Mouse (Mus musculus): ENCODE results near the gene Sh3bp5l.
"Not testable (repeated sequence)": the region's sequence is repeated elsewhere in the genome, so short reads cannot be mapped to it uniquely, and the experiment has no call there.

The Sh3bp5l gene

DNA sequence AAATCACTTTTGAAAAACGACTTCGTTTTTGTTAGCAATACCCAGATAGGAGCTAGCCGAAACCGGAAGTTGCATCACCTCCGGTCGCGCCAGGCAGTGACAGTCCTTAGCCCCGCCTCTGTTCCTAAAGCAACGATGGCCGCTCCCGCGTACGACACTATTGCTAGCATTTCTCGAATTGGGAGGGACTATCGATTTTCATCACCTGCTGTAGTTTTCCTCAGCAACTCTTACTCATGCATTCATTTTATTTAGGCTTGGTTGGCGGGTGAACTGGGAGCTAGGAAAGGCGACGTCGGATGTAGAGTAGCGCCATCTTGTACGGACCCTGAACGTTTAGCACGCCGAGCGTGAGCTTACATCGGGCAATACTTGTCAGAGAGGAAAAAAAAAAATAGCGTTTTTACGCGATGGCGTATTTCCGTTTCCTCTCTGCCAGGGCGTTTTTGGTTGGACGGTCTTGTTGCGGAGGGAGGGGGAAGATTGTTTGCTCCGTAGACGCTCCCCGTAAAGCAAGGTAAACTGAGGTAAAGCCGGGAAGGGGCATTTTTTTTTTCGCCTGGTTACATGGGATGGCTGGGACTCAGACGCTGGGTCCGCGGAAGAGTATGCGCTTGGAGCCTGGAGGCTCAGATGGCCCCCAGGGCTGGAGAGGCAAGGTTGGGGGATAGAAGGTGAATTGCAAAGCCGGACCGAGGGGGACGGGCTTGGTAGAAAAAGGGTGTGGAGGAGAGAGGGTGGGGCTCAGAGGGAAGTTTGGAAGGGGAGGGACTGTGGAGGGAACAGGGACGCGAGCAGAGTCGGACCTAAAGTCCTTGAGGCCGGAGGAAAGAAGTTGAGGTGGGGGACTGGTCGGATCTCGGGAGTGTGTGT lies at the start of gene Sh3bp5l, which contains the start of gene Zfp672:
TSS of gene Sh3bp5l (plus strand) at position 449 of the 873 bp plus-strand sequence.
TSS of gene Zfp672 (minus strand) at position 64 of the 873 bp plus-strand sequence.
- peak; percentile 91 for DNase-seq

DNA sequence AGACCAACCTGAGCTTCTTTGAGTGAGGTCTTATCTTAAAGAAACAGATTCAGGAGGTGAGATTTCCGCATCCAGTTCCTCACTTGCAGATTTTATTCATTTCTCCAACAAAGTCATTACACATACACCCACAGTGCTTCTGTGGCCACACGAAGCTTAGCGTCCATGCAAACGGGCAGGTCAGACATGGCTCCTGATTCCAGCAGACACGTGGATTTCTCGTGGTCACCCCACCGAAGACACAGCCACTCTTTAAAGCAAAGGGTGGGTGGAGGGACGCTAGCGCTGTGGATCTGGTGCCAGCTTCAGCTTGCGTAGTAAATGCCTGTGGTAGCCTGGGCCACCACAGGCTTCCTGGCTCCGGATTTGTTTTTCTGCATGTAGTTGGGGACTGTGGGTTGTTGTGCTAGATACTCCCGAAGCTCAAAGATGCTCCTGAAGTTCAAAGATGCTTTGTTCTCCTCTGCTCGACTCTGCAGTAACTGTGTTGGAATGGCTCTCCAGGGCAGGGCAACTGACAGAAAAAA lies 48.5 kb upstream of the Sh3bp5l start:
- DNase-seq: no peak

DNA sequence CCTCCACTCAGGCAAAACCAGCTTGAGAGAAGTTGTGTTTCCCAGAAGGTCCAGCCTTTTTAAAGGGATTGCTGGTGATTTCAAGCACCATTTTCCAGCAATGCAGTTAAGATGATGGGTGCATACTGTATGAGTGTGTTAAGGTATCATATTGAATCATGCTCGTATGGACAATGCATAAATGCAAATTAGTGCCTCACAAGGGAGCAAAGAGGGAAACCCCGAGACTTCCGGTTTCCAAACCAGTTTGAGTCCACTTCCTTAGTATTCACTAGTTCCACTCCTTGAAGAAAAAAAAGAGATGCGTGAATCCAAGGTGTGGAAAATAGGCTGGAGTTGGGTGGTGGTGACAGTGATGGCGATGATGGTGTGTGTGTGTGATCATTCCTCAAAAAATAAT lies 48.0 kb upstream of the Sh3bp5l start:
- no peak for DNase-seq

DNA sequence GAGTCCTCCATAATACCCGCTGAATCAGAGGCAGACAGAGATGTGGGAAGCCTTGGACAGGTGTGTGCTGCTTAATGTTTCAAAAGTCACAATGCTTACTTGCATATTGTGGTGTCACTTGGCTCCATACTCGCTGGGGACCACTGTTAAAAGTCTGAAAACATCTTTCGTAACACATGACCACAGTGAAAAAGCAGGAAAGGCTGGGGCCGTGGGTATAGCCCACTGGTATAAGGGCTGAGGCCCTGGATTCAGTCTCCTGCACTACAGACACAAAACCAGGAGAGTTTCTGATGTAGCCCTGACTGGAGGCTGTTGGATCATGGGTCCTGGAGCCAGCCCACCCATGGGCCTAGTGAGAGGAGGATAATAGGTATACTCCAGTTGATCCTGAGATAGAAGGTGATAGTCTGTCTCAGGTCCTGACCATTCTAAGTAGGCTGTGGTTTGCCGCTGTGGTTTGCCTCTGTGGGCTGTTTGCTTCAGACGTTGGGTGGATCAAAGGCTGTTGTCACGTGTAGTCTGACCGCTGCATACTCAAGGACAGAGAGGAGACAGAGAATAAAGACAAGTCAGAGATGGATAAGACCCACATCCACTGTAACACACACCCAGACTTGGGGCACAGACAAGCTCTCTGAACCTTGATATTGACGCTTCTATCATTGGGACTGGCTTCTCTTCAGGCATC lies 40.4 kb upstream of the Sh3bp5l start:
- no peak for DNase-seq

DNA sequence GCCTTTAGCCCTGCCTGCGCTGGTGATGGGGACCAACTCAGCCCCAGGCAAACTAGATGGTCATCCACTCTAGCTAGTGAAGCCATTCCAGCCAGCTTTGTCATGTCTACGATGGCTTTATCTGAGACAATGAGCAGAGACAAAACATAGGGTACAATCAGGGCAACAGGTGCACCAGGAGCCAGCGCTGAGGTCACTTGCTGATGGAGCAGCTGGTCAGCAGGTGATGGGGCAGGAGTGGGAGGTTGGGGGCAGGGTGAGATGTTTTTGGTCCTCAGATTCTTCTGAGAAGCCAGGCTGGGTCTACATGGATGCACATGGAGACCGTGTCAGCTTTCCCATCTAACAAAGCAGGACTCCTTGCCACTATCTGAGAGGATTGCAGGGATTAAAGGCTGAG lies 39.7 kb upstream of the Sh3bp5l start:
- DNase-seq: no peak

DNA sequence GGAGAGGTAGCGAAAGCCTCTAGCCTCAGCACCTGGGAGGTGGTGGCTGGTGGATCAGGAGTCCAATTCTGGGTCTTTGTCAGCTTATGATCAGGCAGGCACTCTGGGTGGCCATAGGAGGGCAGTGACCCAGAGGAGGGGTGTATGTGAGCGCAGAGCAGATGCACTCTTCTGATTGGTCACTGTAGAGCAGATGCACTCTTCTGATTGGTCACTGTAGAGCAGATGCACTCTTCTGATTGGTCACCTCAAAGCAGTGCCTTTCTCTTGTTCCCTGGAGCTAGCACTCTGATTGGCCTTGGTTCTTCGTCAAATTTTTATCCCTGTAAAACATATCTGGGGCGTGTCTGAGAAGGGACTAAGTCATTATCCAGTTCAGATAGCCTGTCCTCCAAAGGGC lies 37.7 kb upstream of the Sh3bp5l start:
- no peak for DNase-seq

DNA sequence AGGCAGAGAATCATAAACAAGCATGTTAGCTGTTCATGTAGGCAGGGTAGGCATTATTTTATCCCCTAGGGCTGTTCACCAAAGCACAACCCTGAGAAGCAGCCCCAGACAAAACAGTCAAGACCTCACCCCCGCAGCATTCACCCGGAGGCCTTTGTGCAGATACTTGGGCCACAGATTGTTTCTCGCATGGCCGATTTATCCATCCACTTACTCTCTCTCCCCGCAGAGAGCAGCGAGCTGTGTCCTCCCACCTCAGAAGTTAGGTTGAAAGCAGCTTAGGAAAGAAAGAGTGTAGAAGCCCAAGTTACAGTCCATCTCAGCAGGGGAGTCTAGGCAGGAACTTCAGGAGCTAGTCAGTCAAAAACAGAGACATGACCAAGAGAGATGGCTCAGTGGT lies 33.1 kb upstream of the Sh3bp5l start:
- DNase-seq: no peak

DNA sequence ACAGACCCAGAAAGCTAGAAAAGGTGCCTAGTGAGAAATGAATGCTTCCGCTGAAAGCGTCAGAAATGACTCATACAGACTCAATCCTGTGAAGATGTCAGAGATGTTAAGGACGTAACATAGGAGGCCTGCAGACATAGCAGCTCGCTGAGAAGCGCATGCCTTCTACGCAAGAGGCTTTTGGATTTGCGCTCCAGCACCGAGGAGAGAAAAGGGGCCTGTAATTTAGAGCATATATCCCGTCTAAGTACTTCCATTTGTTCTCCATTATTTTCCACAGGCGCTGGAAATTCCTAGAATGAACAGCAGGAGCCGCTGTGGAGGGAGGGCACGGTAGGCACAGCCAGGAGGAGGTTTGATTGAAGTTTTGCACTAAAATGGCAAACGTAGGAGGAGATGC lies 29.5 kb upstream of the Sh3bp5l start:
- DNase-seq: peak; percentile 79

DNA sequence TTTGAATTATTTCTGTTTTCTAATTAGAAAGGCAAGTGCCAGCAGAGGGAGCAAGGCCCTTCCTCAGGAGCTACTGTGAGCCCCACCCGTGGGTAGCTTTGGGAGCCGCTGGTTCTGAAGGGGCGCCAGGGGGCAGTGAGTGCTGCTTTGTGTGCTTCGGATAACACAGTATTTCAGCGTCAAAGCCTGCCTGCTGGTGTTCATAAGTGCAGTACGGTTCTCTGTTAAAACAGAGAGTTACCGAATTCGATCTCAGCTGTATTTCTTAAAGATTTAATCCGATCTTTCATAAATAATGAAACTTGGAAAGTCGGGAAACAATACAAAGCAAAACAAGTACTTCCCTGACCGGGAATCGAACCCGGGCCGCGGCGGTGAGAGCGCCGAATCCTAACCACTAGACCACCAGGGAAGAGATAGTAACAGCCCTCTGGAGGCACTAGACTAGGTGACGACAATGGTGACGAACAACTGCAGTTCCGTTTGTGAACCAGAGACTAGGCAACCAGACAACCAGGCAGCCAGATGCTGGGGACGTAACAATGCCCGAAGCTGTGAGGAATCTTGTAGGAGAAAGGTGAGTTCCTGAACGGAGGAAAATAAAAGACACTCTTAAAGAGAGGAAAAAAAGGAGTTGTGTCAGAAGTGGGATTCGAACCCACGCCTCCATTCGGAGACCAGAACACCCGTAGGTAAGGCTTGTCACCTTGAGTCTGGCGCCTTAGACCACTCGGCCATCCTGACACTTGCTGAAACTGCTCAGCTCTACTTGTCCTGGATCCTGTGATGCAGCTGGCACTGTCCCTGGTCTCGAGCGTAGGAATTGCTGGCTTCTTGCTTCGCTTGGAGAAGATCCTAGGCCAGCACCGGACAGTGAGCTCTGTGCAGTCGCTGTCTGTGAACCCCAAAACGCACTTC lies 28.4 kb upstream of the Sh3bp5l start:
- peak; percentile 97 for DNase-seq

DNA sequence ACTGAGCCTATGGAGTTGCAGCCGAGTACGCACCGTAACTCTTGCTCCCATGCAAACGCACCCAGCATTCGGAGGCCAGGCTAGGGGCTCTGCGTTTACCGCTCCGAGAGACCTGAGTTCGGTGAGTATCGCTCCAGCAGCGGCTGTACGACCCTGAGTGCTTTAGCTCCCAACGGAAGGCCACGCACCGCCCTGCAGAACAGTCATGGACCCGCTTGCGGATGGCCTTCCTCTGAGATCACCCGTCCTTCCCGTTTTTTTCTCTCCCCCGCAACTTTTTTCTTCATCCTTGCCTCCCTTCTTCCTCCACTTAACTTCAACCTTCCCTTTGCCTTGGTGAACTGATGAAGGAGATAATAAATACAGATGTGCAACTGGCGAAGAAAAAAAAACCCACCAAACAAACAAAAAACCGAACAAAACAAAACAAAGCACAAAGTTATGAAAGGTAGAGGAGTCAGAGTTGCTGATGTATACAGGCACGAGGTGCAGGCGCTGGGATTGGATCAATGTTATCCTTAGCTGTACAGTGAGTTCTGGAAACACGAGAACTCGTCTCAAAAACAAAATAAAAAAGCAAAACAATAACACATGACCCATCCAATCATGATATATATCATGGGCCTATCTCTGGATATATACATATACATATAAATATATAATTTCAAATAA lies 27.6 kb upstream of the Sh3bp5l start:
- DNase-seq: no peak

DNA sequence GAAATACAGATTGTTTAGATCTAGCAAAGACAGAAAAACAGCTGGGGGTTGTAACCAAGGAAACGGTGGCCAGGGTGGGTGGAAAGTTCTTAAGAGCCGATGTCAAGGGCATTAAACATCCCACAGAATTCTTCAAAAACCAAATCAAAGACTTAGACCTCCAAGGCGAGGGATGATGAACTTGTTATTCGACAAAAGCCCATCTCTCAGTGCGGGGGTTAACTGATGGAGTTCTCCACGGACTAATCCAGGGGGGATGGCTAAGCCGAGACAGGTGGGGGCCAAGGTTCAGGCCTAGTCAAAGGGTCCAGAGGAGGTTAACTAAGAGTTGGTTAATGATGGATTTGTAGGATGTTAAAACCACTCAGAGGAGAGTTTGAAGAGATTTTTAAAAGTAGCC lies 26.9 kb upstream of the Sh3bp5l start:
- no peak for DNase-seq

DNA sequence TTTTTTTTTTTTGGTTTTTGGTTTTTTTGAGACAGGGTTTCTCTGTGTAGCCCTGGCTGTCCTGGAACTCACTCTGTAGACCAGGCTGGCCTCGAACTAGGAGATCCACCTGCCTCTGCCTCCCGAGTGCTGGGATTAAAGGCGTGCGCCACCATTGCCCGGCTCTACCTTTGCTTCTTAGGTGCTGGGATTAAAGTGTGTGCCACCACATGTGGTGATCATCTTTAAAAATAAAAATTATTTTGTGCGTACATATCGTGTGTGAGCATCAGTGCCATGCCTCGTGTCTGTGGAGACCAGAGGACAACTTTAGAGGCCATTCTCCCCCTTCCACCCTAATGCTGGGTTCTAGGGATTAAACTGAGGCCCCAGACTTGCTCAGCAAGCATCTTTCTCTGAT lies 25.2 kb upstream of the Sh3bp5l start:
- not testable (repeated sequence) for DNase-seq

DNA sequence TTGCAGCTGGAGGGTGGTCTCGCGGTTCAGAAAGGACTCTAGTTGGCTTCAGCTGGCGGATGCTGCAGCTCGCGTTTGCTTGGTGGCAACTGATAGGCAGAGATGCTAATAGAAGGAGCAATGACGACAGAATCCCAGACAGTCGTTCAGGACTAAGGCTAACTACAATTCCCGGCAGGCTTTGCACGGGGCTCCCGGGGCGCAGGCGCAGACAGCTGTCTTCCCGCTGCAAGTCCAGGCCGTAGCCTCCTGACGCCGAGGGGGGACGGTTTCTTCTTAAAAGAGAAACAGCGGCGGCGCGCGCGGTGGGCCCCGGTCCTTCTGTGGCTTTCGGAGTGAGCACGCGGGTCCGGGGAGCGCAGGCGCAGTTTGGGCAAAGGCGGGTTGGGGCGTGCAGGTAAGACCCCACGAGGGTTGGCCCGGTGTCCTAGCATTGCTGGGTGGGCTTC lies 23.6 kb upstream of the Sh3bp5l start, which contains the start of gene Zfp692:
TSS of gene Zfp692 (plus strand) at position 210 of the 449 bp plus-strand sequence.
- DNase-seq: peak; percentile 94

DNA sequence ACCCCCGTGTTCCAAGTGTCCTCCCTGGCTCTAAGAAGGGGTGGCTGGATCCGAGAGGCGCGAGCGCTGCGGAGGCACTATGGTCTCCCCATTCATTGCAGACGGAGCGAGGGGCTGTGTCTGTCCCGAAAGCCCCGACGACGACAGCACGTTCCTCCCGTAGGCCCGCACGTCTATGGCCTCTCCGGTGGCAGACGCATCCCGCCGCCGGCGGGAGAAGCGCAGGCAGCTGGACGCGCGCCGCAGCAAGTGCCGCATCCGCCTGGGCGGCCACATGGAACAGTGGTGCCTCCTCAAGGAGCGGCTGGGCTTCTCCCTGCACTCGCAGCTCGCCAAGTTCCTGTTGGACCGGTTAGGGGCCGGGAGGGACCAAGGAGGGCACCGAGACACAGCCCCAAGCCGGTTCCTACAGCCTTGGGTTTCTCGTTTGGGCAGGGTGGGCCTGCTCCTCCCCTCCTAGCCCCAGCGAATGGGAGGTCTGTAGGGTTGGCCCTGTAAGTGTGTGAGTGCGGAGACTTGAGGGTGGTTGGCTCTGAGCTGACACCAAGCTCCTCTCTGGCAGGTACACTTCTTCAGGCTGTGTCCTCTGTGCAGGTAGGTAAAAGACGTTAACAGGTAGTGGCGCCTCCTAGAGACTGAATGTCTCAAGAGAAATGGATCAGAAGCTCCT lies 23.0 kb upstream of the Sh3bp5l start:
- DNase-seq: peak; percentile 46

DNA sequence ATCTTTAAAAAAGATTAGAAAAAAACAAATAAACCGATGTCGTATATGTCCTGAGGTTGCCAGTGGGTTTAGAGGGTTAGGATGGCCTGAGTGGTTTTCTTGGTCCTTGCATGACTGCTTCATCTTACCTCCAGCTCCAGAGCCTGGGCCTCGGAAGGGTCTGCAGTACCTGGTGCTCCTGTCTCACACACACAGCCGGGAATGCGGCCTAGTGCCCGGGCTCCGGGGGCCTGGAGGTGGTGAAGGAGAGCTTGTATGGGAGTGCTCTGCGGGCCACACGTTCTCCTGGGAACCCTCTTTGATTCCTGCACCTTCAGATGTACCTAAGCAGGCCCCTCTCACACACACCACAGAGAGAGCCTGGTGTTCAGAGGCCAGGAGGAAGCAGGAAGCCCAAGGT lies 21.9 kb upstream of the Sh3bp5l start:
- DNase-seq: no peak

DNA sequence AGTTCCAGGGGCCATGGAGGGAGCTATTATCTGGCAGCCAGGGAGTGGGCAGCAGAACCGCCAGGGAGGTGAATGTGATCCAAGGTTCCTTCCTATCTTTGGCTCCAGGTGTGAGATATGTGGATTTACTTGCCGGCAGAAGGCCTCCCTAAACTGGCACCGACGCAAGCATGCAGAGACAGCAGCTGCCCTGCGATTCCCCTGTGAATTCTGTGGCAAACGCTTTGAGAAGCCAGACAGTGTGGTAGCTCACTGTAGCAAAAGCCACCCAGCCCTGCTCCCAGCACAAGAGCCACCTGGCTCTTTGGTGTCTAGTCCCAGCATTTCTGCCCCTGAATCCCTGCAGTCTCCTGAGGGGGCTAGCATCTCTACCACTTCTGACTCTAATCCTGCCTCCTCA lies 16.5 kb upstream of the Sh3bp5l start:
- no peak for DNase-seq

DNA sequence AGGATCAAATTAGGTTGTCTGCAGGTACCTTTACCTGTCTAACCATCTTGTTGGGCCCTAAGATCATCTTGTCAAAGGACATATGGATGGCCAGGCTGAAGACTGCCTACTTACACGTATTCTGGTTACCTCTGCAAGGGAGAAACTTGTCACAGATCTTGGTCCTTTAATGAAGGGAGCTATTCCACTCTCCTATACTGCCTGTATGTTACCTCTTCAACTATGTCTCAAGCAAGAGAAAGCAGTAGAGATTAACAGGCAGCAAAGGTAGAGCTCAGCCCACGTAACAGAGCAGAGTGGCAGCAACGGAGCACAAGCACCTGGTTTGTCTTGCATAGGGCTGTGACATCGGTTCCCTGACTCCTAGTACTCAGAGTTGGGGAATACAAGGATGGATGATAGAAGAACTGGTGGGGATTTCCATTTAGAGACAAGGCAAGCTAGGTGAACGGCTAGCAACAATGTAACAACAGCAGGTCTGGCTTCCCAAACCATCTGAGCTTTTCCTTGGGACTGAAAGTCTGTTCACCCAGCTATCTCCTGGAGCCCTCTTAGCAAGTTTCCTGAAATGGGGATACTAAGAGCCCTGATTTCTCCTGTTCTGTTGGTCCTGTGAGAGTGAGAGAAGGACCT lies 14.9 kb upstream of the Sh3bp5l start:
- no peak for DNase-seq

DNA sequence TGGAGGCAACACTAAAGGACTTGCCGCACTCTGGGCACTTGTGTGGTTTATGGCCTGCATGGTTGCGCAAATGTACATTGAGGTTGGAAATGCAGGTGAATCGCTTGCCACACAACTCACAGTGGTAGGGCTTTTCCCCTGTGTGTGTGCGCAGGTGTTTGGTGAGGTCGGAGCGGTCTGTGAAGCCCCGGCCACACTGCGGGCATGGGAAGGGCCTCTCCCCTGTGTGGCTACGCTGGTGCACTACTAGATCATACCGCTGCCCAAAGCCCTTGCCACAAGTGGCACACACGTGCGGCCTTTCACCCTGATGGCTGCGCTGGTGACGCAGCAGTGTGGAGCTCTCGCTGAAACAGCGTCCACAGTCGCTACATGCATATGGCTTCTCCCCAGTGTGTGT lies 14.2 kb upstream of the Sh3bp5l start:
- DNase-seq: no peak

DNA sequence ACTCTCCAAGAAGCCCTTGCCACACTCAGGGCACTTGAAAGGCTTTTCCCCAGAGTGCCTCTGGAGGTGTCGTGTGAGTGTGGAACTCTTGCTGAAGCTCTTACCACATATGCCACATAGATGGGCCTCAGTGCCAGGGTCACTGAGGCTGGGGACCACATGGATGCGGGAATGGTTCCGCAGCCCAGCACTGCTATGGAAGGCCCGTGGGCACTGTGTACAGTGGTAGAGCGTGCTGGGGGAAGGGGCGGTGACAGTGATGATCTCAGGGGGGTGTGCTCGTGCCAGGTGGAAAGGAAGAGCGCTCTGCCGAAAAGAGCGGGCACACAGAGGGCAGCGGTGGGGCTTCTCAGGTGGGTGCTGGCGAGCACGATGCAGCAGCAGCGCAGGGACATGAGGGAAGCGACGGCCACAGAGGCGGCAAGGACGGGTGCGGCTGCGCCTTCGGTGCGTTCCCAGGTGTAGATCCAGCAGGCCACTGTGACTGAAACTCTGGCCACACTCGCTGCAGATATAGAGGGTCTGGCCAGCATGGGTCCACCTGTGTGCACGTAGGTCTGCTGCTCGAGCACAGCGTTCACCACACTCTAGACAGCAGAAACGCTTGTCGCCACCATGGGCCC lies 13.6 kb upstream of the Sh3bp5l start:
- no peak for DNase-seq

DNA sequence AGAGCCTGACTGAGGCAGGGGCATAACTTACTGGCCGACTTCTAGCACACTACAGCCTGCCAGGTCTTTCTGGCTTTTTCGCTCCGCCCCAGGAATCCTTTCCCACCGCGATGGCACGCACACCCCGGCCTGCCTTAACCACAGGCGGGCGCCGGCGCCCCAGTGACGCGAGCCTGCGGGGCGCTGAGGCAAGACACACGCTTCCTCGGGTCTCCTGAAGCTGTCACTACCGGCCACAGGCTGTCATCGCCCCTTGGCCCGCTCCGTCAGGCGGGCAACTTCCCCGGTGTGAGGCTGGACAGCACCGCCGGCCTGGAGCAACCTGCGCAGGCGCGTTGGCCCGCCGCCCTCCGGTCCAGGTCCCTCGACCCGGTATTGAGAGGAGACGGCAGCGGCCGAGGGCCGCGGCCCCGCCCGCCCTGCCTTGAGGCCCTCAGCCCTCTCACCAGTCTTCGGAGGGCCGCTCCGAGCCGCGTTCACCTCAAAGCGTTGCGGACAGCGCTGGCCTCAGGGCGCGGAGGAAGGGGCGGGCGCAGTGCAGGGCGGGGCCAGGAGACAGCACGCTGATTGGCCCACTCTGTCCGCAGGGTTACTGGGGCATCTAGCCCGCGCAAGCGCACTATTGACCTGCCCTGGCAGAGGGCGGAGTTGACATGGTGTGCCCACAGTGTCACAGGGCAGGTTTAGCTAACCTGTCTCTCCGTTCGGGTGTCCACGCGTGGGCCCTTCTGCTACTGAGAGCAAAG lies 7.5 kb upstream of the Sh3bp5l start:
- peak; percentile 98 for DNase-seq
